Mouse (Mus musculus) gastrocnemius, adult 2 months (tissue): ENCODE measurements around the gene Cmbl. TPM values are rescaled to one million over a fixed set of nuclear protein-coding genes. Genes with fewer than 3 reads are reported as not detected.

ENCODE experiments used
- DNase-seq: peaks from one replicate; pipeline ENCODE4 v3.0.0; 2022
- H3K27ac ChIP-seq: fragments of 200-600 bp; 2 replicates; pipeline ENCODE4 v1.8.1; 2022; ENCODE audit warnings: mild to moderate bottlenecking
- H3K4me3 ChIP-seq: fragments of 200-600 bp; 2 replicates; pipeline ENCODE4 v1.8.1; 2022; ENCODE audit warnings: mild to moderate bottlenecking, moderate library complexity
- CTCF ChIP-seq: fragments of 200-600 bp; IDR thresholded peaks from 2 replicates; pipeline ENCODE4 v1.8.1; 2022; ENCODE audit warnings: antibody characterized with exemption, mild to moderate bottlenecking, moderate library complexity
- intact Hi-C: fragments of 180-260 bp; cut with DNase I; formaldehyde crosslinking; loops from one replicate; pipeline ENCODE4 v1.15.1; 2025
- total RNA-seq, 2 experiments: library from RNA; stranded (reverse); gene quantifications; 2 replicates each; pipeline ENCODE4 v1.2.3; 2021

Cmbl gene
- total RNA-seq, 2 experiments from 2014 or later: 30.4 to 58.0 TPM

DNA sequence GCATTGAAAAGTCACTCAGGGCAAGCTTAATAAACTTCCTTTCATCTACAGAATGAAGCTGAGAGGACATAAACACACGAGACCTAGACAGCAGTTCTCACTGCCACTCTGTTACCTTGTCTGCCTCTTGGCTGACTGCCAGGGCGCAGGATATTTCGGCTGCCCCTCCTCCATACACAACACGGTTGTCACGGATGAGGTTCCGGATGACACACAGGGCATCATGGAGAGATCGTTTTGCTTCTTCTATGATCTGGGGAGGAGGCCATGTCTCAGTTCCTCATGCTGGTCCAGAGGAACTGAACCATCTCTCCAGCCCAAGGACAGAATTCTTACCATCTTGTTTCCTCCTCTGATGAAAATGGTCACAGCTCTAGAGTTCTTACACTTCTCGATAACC, 27.3 kb downstream of the Cmbl start:
- DNase-seq: peak; percentile 65
- H3K27ac ChIP-seq: peak overlapping the region; percentile 62
- H3K4me3 ChIP-seq: no peak overlapping the region
- intact Hi-C loops: no loop called here
- TF ChIP-seq CTCF: no peak

DNA sequence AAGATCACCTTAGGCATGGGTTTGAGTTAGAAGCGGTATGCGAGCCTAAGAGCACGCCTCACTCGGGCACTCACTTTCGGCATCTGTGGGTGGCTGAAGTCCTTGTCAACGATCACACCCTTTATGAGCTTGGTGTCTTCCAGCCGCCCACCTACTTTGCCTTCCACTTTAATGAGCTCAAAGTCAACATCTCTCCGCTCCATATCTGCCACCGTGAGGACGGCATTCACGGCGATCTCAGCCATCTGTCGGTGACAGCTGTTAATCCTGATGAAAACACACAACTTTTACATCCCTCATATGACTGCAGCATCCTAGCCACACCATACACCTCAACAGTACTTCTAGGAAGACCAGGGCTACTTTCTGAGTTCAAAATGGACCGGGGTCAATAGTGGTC, 29.1 kb downstream of the Cmbl start:
- H3K27ac ChIP-seq: no peak overlapping the region
- no peak for TF ChIP-seq CTCF
- intact Hi-C loops: no loop called here
- no peak for DNase-seq
- no peak overlapping the region for H3K4me3 ChIP-seq

DNA sequence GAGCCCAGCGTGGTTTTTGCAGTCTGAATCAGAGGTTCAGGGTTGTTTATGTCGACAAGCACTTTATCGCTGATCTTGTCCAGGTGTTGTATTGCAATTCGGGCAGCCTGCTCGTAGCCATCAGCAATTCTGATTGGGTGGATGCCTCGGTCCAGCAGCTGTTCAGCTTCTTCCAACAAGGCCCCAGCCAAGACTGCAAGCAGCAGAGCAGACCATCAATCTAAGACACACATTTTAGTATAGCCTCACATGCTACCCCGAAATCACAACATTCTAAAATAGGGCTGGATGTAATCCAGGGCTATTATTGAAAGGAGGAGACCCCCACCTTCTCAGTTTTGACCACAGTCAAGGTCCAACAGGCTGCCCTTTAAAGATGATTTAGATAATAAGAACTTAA, 30.5 kb downstream of the Cmbl start:
- H3K27ac ChIP-seq: peak overlapping the region; percentile 59
- DNase-seq: peak; percentile 59
- no peak overlapping the region for H3K4me3 ChIP-seq
- intact Hi-C loops: no loop called here
- no peak for TF ChIP-seq CTCF

DNA sequence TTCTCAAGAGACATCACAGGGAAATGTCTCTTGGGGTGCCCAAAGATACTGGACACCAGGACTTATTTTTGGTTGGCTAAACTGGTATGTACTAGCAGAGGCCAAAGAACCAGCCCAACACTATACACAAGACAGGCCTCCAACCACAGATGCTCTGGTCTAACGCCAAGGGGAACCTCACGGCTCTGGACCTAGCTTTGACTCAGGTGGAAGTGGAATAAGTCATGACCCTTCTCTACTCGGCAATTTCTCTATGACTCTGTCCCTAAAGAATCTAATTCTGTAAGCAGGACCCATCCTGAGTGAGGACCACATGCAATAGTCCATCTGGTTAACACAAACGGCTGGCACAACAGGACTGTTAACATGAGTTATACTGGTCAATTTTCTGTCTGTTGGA, 34.6 kb downstream of the Cmbl start:
- Histone ChIP-seq H3K27ac (no peak overlapping the region), H3K4me3 (peak overlapping the region; percentile 85)
- DNase-seq: no peak
- no peak for TF ChIP-seq CTCF
- intact Hi-C loops: loop anchor here (5.0 kb wide), 1 partner anchor 283 kb away; no protein-coding TSS in a partner anchor

DNA sequence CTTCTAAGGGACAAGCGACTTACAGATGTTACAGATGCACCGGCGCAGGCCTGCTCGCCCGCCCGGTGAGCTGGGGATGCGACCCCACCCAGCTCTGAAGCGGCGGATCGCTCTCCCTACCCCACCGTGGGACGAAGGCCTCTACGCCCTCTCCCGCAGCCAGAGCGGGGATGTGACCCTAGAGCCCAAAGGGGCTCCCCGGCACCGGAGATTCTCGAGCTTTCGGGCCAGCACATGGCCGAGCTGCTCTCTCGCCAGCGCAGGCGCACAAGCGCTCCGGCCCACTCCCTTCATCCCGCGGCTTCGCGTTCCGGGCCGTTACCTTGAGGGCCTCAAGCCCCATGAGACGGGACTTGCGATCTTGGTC, 36.1 kb downstream of the Cmbl start:
- TF ChIP-seq CTCF: no peak
- Histone ChIP-seq H3K27ac (peak overlapping the region; percentile 96), H3K4me3 (peak overlapping the region; percentile 85)
- DNase-seq: no peak
- intact Hi-C loops: loop anchor here (5.0 kb wide), 1 partner anchor 284 kb away; no protein-coding TSS in a partner anchor

DNA sequence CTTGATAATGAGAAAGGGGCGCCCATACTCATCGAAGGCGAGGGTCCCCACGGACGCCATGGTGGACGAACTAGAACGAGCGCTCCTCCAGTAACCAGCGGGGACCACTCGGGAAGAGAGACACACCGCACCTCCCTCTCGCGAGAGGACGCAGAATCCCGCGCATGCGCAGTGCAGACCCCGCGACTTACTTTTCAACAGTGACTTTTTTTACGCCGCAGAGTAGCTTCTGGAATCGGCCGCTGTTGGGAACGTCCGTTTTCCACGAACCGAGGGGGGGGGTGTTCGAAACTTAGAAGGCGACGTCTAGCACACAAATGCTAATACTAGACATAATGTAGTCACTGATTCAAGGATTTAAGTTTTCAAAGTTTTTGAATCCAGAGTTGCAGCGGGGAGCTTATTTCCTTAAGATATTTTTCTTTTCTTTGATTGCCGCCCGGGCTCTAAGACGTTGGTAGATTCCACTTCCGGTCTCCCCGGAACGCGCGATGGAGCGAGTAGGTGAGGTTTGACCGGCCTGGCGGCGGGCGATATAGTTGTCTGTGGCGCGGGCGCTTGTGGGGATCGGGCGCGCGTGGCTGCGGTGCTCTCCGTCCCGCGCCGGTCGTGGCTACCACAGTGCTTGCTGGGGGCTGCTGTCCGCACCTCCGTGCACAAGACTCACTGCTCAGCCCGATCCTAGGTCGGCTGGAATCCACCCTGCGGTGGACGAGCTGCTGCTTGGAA, 36.6 kb downstream of the Cmbl start, which contains the start of the genes Cct5 and Fam173b:
Cct5 (minus strand) TSS at position 159 of the 729 bp plus-strand sequence.
Fam173b (plus strand) TSS at position 207 of the 729 bp plus-strand sequence.
- no peak for TF ChIP-seq CTCF

DNA sequence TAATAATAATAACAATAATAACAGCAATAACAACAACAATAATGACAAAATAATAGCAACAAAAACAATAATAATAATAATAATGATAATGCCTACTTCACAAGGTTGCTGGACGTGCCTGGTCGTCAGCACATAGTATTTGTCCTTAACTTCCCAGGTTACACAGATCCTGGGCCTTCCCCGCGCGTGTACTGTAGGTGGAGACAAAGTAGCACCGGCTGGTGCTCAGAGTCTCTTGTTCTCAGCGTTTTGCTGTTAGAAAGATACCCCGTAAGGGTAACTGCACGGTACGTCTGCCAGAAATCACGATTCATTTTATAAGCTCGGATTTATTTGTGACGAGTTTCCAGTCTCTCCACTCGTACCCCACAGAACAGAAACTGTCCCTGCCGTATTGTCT, 37.2 kb downstream of the Cmbl start:
- Histone ChIP-seq H3K4me3 (peak overlapping the region; percentile 85), H3K27ac (peak overlapping the region; percentile 96)
- TF ChIP-seq CTCF: peak; percentile 49
- intact Hi-C loops: loop anchor here (5.0 kb wide), 1 partner anchor 285 kb away; no protein-coding TSS in a partner anchor
- no peak for DNase-seq

More for the DNA sequence above, 36.6 kb downstream of the Cmbl start, which contains the start of the genes Cct5 and Fam173b:
- intact Hi-C loops: loop anchor here (5.0 kb wide), 1 partner anchor 285 kb away; no protein-coding TSS in a partner anchor
- peak; percentile 98 for DNase-seq
- Histone ChIP-seq H3K27ac (peak within 1 kb of the TSS; percentile 96), H3K4me3 (peak within 1 kb of the TSS; percentile 85)

DNA sequence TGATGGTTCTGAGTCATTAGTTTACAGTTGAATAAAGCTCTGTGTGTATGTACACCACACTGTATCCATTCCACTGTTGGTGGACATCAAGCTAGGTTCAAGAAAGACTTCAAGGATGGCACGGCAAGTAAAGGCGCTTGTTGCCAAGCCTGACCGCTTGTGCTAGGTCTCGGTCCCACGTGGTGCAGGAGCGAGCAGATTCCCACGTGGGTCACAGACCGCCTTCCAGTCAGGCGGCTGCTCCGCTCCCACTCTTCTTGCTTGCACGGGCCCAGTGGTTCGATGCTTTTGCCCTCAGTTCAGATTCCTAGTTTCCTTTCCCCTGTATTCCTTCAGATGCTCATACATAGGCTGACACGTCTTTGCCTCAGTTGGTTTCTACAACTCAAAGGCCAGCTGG, 37.9 kb downstream of the Cmbl start:
- no peak for DNase-seq
- H3K27ac ChIP-seq: no peak overlapping the region
- intact Hi-C loops: loop anchor here (5.0 kb wide), 1 partner anchor 286 kb away; no protein-coding TSS in a partner anchor

DNA sequence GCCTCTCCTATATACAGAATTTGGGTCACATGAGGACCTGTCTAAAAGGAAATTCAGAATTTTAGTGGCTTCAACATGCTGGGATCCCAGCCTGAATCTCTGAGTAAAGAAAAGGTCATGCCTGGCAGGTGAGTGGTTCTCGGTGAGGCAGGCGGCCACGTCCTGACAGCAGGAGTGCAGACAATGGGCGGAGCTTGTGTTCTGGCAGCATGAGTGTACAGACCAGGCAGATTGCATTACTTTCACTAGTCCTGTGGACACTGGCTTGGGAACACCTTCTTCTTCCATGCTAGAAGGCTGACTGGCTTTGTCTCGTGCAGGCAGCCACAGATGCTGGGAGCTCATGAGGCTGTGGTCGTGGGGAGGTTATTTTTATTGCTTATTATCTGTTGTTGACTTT, 41.6 kb downstream of the Cmbl start:
- intact Hi-C loops: no loop called here
- peak; percentile 74 for DNase-seq
- no peak overlapping the region for H3K4me3 ChIP-seq
- no peak for TF ChIP-seq CTCF
- peak overlapping the region; percentile 43 for H3K27ac ChIP-seq

More for the DNA sequence above, 37.9 kb downstream of the Cmbl start:
- H3K4me3 ChIP-seq: no peak overlapping the region; the same call in 1 of the 2 replicates
- no peak for TF ChIP-seq CTCF

DNA sequence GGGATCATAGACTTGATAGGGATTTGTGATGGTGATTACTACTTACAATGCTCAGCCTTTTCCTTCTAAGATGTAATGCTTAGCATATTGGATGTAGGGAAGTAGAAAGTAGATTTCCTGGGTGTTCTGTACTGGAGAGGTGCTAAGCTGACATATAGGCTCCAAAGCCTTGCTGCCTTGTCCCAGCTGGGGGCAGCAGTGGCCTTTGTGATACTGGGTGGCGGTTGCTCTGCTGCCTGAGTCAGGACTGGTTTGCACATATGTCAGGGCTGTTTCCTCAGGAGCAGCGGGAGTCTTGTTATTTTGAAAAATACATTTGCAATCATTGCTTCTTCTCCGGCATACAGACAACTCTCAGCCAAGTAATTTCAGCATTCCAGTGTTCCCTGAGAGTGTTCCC, 45.8 kb downstream of the Cmbl start:
- Histone ChIP-seq H3K27ac (no peak overlapping the region), H3K4me3 (no peak overlapping the region)
- DNase-seq: no peak
- TF ChIP-seq CTCF: peak; percentile 43
- intact Hi-C loops: loop anchor here (10.0 kb wide), 1 partner anchor 634 kb away; the partner anchor contains the start of gene Sema5a

DNA sequence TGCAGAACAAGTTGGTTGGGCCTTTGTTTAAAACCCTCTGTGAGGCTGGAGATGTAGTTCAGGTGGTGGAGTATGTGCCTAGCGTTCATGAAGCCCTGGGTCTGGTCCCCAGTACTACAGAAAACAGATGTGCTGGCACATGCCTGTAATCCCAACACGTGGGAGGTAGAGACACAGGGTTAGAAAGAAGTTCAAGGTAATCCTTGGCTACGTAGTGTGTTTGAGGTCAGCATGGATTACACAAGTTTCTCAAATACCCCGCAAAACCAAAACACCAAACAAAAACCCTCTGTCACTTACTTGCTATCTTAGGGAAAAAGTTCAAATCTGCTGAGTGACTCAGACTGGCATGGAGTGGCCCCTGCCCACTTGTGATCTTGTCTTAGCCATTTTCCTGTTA, 46.8 kb downstream of the Cmbl start:
- no peak for TF ChIP-seq CTCF
- no peak overlapping the region for H3K4me3 ChIP-seq
- intact Hi-C loops: loop anchor here (10.0 kb wide), 1 partner anchor 633 kb away; the partner anchor contains the start of gene Sema5a
- no peak for DNase-seq
- H3K27ac ChIP-seq: no peak overlapping the region

DNA sequence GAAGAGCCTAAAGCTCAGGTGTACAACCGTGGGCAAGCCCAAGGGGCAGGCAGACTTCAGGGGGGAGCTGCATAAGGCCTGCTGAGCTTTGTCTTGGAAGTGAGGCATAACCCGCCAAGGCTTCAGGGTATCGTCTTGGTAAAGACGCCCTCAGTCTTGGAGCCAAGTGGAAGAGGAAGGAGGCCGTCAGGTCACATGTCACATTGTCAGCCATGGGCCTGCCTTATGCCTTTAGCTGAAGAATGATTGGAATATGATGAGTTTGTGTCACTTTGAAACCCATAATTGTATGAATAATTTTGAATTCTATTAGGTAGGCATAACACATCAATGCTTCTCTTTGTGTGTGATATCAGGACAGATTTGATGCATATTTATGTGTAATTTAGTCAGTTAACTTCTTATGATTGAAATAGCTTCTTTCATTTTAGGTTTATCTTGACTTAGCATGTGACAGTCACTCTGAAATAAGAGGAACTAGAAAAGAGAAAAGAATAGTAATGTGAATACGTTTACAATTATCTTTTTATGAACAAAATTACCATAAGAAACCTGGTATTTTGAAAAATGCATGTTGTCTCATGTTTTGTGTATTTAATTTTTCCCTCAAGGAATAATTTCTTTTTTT, 48.8 kb downstream of the Cmbl start:
- no peak overlapping the region for H3K27ac ChIP-seq
- H3K4me3 ChIP-seq: no peak overlapping the region
- DNase-seq: no peak
- intact Hi-C loops: loop anchor here (10.0 kb wide), 1 partner anchor 631 kb away; the partner anchor contains the start of gene Sema5a
- TF ChIP-seq CTCF: no peak

DNA sequence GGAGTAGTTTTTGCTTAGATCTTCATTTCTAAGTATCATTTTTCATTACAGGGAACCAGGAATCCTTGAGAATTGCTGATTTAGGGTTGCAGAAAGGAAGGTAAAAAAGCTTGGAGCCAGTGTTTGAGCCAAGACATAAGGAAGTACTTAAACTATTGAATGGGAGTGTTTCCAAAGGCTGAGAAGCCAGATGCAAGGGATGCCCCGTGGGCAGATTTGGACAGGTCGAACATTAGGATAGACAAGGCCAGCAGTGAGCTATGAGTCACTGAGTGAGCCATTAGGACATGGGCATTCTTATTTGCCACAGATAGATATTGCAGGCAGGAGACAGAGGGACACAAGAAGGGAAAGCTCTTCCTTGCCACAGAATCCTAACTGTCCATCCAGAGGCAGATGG, 49.5 kb downstream of the Cmbl start:
- H3K27ac ChIP-seq: no peak overlapping the region
- no peak overlapping the region for H3K4me3 ChIP-seq
- no peak for TF ChIP-seq CTCF
- intact Hi-C loops: loop anchor here (10.0 kb wide), 1 partner anchor 630 kb away; the partner anchor contains the start of gene Sema5a
- DNase-seq: no peak
